Mouse (Mus musculus) embryonic fibroblast, embryonic 13.5 days (primary cell): ENCODE results near the gene Parp9.

Experiments
- CTCF ChIP-seq: IDR thresholded peaks from 2 replicates; pipeline ENCODE4 v1.5.1; 2011; ENCODE audit warnings: mild to moderate bottlenecking, control low read depth, low read length, moderate library complexity, borderline replicate concordance; ENCODE audit not compliant: insufficient read depth
- POLR2A ChIP-seq: IDR thresholded peaks from 2 replicates; pipeline ENCODE4 v1.6.1; 2011; ENCODE audit warnings: low read depth, mild to moderate bottlenecking, control low read depth, low read length, moderate library complexity

GRCm38 (mm10) chr16:35918721-35919543, 19.3 kb upstream of the Parp9 start:
- TF ChIP-seq CTCF = no peak
- TF ChIP-seq POLR2A = no peak
